Mouse (Mus musculus): ENCODE data around the gene Tent5b. TPM values are rescaled to one million over a fixed set of nuclear protein-coding genes. Genes with fewer than 3 reads are reported as not detected.

Gene Tent5b
- total RNA-seq (2021): not detected
- long read RNA-seq, experiment 1: 0 reads
- long read RNA-seq, experiment 2: 0 reads

DNA sequence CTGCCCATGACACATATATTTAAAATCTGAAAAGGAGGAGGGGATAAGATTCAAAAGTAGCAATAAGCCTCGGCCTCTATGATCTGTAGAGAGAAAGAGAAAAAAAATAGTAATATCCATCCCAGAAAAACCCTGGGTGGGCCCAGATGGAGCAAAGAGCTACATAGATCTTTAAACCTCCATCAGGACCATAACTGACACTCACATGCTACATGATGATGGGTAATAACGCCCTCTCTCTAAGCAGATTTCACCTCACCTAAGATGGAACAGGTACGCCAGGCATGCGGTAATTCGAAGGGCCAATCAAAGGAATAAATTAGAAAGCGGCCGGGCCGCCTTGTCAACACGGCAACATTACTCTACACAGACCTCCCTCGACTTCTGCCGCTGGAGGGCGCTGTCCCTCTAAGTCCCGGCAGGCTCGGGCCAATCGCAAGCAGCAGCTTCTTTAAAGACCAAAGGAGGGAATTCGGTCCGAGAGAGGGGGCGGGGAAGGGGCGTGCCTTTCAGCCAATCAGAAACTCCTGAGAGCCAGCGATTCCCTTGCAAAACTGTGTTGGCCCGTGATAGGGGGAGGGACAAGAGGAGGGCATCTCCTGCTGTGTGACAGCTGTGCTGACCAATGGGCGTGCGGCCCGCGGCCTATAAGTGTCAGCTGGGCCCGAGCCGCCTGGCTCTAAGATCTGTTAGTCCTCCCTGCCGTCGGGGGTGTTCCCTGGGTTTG lies at the start of gene Tent5b:
Gene Tent5b (plus strand): TSS at position 675 of the 727 bp plus-strand sequence.
- intact Hi-C loops (cut with DNase I): no loop called here
- peak; percentile 96 to 99 for DNase-seq (ENCODE audit: low spot score in 2 of 2)

DNA sequence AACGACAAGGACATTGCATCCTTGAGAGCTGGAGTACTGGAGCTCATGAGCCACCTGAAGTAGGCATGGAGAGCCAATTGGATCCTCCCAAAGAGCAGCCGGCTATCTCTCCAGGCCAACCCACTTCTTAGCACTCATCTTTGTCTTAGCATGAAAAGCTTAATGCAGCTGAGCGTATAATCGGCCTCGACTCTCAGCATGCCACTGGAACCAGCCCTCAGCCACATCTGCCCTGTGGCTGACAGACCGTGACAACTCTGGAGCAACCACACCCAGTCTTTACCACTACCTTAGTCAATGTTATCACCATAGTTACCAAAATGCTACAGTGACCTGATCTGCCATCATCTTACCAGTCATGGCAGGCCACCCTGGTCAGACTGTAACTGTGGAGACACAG lies 48.4 kb upstream of the Tent5b start:
- intact Hi-C loops (cut with DNase I): no loop called here
- no peak for DNase-seq (ENCODE audit: low spot score in 2 of 2)

DNA sequence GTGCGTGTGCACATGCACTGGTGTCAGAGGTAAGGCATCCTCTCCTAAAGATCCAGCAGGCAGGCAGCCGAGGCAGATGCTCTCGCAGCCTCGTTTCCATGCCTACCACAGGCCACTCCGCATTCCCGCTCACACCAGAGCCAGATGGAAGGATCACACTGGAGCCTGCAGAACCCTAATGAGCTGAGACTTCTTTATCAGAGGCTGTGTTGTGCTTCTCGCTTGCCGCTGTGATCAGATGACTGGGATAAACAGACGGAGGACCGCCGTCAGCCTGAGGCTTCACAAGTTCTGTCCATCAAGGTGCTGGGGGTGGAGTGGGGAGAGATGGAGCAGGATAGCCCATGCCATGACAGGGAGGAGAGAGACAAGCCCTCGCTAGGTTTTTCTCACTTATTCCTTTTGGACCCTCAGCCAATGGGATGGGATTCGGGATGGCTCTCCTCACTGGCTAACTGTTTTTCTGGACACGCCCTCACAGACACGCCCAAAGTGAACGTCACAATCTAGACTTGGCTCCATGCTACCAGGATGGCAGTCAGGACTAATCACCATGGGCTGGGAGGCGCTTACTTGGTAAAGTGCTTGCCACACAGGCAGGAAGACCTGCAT lies 47.3 kb upstream of the Tent5b start:
- intact Hi-C loops (cut with DNase I): no loop called here
- peak; percentile 57 to 81 for DNase-seq (ENCODE audit: low spot score in 2 of 2)

DNA sequence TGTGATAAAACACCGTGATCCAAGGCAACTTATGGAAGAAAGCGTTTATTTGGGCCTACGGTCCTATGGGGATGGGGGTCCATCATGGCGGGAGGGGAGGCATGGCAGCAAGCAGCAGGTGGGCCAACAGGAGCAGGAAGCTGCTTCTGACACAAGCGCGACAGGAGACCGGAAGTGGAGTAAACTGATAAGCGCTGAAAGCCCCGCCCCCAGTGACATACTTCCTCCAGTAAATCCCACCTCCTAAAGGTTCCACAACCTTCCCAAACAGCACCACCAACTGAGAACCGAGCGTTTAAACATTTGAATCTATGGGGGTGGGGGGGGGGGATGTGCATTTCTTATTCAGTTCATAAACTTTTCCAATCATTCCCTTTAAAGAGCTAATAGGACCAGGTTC lies 44.0 kb upstream of the Tent5b start:
- DNase-seq (ENCODE audit: low spot score in 2 of 2): no peak
- intact Hi-C loops (cut with DNase I): no loop called here

DNA sequence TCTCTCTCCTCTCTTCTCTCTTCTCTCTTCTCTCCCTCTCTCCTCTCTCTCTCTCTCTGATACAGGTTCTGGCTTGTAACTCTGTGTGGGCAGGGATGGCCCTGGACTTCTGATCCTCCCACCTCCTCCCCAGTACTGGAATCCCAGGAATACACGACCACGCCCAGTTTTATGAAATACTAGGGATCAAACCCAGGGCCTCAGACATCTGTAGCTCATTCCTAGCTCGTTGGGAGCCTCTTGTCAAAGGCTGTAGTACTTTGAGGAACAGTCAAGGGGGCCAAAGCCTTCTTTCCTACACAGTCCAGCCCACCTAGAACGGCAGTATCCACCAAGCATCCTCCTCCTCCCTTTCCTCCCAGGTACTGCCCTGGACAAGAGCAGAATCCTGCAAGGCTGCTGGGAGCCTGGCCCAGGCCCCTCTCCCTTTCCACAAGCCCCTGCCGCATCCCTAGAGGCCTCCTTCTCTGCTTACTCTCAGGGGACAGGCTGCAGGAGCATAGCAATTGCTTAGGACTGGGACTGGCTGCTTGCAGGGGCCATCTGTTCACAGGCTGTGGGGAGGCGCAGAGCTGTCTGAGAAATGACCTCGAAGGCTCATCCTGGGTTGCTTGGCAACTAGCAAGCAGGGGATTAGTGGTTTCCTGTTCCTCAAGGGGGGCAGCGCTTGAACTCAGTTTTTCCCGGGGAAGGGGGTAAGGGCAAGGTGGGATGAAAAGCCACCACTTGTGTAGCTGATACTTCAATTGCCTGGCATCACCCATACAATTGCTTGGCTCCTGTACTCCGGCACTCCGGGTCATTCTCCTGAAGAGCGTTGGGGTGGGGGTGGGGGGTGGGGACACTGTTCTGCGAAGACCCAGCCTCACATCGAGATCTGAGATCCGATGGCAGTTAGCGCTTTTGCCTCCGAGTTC lies 40.2 kb upstream of the Tent5b start:
- intact Hi-C loops (cut with DNase I): no loop called here
- peak in 1 of 2 experiments; percentile 39 for DNase-seq (ENCODE audit: low spot score in 2 of 2)

DNA sequence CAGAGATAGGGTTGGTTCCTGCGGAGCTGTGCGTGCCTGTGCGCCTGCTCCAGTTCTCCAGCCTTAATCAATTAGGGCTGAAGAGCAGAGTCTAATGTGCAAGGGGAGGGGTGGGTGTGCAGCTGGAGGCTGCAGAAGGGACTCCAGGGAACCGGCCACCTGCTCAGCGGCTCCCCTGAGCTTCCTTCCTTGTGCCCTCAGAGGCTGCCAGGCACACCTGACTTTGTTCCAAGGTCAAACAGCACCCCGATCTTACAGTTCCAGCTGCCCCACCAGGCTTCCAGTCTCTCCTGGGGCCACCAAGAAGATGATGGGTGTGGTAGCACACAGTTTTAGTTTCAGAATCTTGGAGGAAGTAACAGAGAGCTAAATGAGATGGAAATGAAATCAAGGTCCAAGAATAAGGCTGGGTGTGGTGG lies 39.5 kb upstream of the Tent5b start:
- DNase-seq (ENCODE audit: low spot score in 2 of 2): no peak
- intact Hi-C loops (cut with DNase I): no loop called here

DNA sequence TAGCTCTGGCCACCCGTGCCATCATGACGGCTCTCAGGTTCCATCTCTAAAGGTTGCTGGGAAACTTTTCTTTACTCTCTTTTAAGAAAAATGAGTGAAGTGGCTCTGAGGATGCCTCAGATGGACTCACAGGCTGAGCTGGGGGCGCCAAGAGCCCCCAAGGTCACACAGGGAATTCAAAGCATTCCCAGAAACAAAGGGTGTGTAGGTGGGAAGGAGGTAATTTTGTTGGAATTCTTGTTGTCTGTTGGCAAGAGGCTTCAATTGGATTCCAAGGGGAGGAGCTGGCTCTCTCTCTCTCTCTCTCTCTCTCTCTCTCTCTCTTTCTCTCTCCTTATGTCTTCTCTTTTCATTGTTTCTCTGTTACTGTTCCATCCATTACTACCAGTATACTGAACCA lies 37.7 kb upstream of the Tent5b start:
- intact Hi-C loops (cut with DNase I): no loop called here
- DNase-seq (ENCODE audit: low spot score in 2 of 2): no peak

DNA sequence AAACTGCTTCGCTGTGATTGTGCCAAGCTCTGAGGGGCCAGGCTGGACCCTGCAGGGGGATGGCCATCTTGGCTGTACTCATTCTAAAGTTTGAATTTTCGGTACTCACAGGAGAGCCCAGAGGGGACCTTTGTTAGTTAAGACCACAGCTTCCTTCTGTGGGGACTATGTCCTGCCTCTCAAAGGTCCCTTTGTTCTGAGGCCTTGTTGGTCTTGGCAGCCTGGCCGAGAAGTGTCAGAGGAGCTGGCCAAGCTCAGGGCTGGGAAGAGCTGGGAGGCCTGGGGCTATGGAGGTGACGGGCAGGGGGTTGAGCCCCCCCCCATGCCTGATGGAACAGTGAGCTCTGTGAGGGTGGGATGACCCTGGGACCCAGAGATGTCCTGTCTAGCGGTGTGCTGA lies 36.8 kb upstream of the Tent5b start:
- no peak for DNase-seq (ENCODE audit: low spot score in 2 of 2)
- intact Hi-C loops (cut with DNase I): no loop called here

DNA sequence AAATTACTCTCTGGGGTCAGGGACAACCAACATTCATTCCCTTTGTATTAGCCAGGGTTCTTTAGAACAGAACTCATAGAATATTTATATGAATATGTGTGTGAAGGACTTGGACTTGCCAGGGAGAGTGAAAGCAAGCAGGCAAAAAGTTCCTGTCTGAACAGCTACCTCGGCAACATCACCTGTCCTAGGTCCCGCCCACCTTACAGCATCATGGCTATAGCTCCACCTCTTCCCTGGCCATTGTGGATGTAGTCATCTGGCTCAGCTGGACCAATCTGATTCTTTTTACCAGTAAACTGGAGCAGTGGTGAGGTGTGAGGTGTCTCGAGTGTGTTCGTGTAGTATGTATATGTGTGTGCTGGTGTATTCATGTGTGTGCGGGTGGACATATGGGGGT lies 34.2 kb upstream of the Tent5b start:
- intact Hi-C loops (cut with DNase I): no loop called here
- DNase-seq (ENCODE audit: low spot score in 2 of 2): no peak

DNA sequence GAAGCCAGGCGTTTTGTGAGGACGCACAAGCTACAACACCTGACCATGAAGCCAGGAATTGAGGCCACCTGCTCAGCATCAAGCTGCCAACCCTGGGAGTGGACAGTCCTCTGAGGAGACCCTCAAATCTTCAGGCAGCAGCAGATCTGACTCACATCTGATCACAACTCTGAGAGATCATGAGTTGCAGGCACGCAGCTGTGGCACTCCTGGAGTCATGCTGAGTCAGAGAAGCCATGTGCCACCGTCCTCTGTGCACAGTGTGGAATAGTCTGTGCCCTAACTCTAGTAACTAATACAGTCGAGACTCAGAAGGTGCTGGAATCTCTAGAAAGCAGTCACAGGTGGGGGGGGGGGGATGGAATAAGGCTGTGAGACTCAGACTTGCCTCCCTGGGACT lies 32.6 kb upstream of the Tent5b start:
- intact Hi-C loops (cut with DNase I): no loop called here
- DNase-seq (ENCODE audit: low spot score in 2 of 2): no peak

DNA sequence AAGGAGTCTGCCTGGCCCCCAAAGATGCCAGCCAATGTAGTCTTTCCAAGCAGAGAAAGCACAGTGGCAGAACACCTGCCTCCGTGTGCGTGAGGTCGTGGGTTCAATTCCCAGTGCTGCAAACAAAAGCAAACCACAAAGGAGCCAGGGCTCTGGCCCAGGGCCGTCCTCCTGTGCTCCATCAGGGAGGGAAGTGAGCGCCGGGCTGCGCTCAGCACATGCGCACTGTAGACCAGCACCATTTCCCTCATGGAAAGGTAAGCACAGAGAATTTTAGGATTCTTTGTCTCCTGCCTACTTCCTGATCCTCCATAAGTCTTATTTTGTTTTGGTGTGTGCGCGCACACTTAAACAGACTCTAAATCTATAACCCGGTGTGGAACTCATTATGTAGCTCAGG lies 32.0 kb upstream of the Tent5b start:
- intact Hi-C loops (cut with DNase I): no loop called here
- no peak for DNase-seq (ENCODE audit: low spot score in 2 of 2)

DNA sequence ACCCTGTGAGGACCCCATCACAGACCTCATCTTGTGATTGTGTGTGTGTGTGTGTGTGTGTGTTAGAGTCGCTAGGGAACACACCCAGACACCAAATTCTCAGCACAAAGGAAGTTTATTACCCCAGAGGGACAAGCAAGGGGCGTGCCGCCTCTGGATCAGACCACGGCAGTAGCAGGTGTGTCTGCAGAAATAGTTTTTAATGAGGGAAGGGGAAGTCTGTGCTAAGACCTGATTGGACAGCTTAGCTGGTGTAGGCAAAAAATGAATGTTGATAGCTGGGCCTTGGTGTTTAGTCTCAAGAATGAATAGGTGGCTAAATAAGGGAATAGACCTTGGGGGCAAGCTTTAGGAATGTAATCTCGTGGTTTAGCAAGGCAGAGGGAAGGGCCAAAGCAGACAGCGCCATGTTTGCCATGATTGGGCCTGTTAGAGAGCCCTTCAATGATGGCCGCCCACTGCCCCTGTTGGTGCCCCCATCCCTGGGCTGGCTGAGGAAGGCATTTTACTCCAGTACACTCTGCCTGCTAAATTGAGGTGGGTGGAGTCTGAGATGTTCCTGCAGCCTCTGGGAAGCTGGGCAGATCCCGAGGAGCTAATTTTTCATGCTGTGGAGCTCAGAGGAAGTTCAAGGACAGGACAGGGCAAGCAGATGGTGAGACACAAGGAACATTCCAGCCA lies 31.1 kb upstream of the Tent5b start:
- intact Hi-C loops (cut with DNase I): no loop called here
- no peak for DNase-seq (ENCODE audit: low spot score in 2 of 2)

DNA sequence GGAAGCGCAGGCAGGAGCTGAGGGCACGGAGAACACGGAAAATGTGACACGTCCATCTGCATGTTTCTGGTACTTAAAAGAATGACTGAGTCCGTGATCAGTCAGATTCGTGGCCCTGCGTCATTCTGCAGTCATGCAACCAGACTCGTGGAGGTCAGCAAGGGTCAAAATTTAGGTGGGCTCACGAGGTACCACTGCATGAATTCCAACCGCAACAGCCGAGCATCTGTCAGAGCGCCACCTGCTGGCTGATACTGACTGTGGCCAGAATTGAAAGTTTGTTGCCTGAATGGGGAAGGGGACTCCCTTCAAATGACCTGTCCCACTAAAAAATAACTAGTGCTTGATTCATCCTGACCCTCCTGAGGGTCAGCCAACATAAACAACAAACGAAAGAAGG lies 30.2 kb upstream of the Tent5b start:
- peak; percentile 36 to 58 for DNase-seq (ENCODE audit: low spot score in 2 of 2)
- intact Hi-C loops (cut with DNase I): loop anchor here (10.0 kb wide), 1 partner anchor 245 kb away; no protein-coding TSS in a partner anchor

DNA sequence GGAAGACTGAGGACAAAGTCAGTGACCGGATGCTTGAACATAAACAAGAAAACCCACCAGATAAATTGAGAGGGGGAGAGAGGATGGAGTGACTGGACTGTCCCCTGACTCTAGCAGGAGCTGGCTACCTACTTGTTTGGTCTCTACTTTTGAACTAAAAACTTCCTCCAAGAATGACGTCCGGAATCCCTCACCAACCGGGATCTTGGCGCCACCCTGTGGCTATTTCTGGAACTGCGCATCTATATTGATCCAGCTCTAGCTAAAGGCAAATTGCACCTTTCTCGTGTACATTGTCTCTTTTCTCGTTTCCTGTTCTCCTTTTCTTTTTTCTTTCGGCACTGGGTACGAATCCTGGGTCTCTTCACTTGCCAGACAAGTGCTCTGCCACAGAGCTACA lies 28.4 kb upstream of the Tent5b start:
- intact Hi-C loops (cut with DNase I): loop anchor here (1.0 to 10.0 kb wide), 3 partner anchors 27 to 247 kb away; no protein-coding TSS in a partner anchor
- peak; percentile 77 to 90 for DNase-seq (ENCODE audit: low spot score in 2 of 2)

DNA sequence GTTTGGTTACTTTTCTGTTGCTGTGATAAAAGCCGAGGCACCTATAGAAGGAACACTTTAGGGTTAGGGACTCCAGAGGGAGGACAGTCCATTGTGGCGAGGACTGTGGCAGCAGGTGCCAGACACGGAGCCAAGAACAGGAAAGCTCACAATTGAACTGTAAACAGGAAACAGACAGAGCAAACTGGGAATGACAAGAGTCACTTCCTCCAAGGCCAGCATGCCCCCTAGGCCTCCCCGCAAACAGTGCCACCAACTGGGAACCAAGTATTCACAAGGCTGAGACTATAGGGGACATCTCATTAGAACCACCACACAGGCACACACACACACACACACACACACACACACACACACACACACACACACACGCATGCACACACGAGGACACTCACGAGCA lies 27.5 kb upstream of the Tent5b start:
- DNase-seq (ENCODE audit: low spot score in 2 of 2): no peak
- intact Hi-C loops (cut with DNase I): loop anchor here (10.0 kb wide), 1 partner anchor 248 kb away; no protein-coding TSS in a partner anchor

DNA sequence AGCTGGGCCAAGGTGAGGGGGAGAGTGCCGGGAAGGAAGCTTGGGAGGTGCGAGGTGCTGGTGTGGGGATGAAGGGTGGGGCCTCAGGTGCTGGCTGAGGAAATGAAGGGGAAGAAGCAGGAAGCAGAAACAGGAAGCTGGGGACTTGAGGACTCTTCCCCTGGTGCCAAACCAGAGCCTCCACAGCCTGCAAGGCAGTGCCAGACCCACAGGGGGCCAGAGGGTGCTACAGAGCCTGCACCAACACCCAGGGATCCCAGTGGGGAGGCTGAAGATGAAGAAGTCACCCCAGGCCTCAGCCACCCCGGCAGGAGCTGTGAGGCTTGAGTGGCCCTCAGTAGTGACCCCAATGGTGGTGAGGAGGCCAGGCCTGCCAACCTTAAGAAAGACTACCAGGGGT lies 21.9 kb upstream of the Tent5b start:
- intact Hi-C loops (cut with DNase I): loop anchor here (10.0 kb wide), 1 partner anchor 253 kb away; no protein-coding TSS in a partner anchor

DNA sequence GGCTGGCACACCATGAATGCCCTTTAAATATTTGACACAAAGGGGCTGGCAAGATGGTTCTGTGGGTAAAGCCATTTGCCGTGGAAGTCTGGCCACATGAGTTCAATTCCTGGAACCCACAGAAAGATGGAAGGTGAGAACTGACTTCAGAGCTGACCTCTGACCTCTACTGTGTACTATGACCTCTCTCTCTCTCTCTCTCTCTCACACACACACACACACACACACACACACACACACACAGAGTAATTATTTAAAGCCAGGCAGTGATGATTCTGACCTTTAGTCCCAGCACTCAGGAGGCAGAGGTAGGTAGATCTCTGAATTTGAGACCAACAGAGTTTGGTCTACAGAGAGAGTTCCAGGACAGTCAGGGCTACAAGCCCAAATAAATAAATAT lies 19.9 kb upstream of the Tent5b start:
- no peak for DNase-seq (ENCODE audit: low spot score in 2 of 2)
- intact Hi-C loops (cut with DNase I): no loop called here

More for the DNA sequence above, 21.9 kb upstream of the Tent5b start:
- no peak for DNase-seq (ENCODE audit: low spot score in 2 of 2)

DNA sequence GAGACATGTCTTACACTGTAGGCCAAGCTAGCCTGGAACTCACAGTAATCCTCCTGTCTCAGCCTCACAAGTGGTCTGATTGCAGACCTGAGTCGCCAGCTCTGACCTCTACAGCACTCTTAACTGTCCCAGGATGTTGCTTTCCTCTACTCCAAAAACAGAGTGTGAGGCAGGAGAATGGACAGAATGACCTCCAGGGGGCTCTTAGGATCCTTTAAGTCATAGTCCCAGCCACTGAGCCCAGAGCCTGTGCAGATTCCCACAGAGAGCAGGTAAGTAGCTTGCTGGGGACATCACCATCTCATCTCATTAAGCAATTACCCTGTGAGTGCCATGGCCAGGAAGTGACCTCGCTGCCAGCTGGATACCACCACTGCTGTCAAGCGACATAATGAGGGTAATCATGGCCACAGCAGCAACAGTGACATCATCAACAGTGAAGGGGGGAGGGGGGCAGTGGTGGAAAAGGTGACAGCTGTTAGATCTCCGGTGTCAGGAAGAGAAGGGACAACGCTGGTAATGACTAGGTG lies 19.1 kb upstream of the Tent5b start:
- intact Hi-C loops (cut with DNase I): no loop called here

DNA sequence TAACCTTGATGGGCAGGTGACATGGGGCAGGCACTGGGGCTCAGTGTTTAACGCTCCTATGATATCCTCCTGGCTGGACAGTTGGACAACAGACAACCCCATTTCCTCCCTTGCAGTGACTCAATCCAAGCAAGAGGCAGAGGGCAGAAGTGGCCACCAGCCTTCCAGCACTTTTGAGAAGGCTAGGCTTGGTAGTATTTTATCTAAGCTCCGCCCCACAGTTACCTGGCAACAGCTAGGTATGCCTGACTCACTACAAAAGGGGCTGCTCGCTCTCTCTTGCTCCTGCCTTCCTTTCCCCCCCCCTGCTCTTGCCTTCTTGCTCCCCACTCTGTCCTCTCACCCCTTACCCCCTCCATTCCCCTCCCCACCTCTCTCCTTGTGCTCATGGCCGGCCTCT lies 18.6 kb upstream of the Tent5b start:
- intact Hi-C loops (cut with DNase I): no loop called here
- DNase-seq (ENCODE audit: low spot score in 2 of 2): no peak

More for the DNA sequence above, 19.1 kb upstream of the Tent5b start:
- DNase-seq (ENCODE audit: low spot score in 2 of 2): no peak
